Mouse (Mus musculus) intestine, embryonic 15.5 days (tissue): ENCODE results near the gene Lmx1b. TPM values are rescaled to one million over a fixed set of nuclear protein-coding genes. Genes with fewer than 3 reads are reported as not detected.

ENCODE experiments used
- ATAC-seq: fragments of 200-750 bp; cut with Nextera tagmentation; 2 replicates; pipeline ENCODE4 v1.8.0; 2017; ENCODE audit warnings: moderate TSS enrichment, moderate library complexity
- H3K27ac ChIP-seq: fragments of 300-500 bp; sonication (generic); 2 replicates; pipeline ENCODE4 v1.5.1; 2015; ENCODE audit warnings: mild to moderate bottlenecking, inconsistent platforms
- H3K27me3 ChIP-seq: fragments of 300-500 bp; sonication (generic); replicated peaks from 2 replicates; pipeline ENCODE4 v1.6.1; 2015; ENCODE audit warnings: inconsistent platforms
- H3K36me3 ChIP-seq: fragments of 300-500 bp; sonication (generic); 2 replicates; pipeline ENCODE4 v1.6.1; 2015; ENCODE audit warnings: inconsistent platforms
- H3K4me1 ChIP-seq: fragments of 300-500 bp; sonication (generic); replicated peaks from 2 replicates; pipeline ENCODE4 v1.6.1; 2015; ENCODE audit warnings: inconsistent platforms
- H3K4me2 ChIP-seq: fragments of 300-500 bp; sonication (generic); replicated peaks from 2 replicates; pipeline ENCODE4 v1.6.1; 2015; ENCODE audit warnings: mild to moderate bottlenecking, inconsistent platforms
- H3K4me3 ChIP-seq: fragments of 300-500 bp; sonication (generic); replicated peaks from 2 replicates; pipeline ENCODE4 v1.5.1; 2015; ENCODE audit warnings: inconsistent platforms
- H3K9ac ChIP-seq: fragments of 300-500 bp; sonication (generic); 2 replicates; pipeline ENCODE4 v1.6.1; 2015; ENCODE audit warnings: inconsistent platforms
- H3K9me3 ChIP-seq: fragments of 300-500 bp; sonication (generic); 2 replicates; pipeline ENCODE4 v1.6.1; 2016; ENCODE audit warnings: inconsistent platforms
- WGBS: fragments of 180-500 bp; shearing (Covaris S2); methylation state at CpG from one replicate; pipeline ENCODE4 v1.1.7; 2015; 5-methylcytosine and 5-hydroxymethylcytosine counted together
- polyA plus RNA-seq: library from polyadenylated mRNA; unstranded; fragments of >200 nt; fragmentation: Nextera tagmentation; extraction: Ambion mirVana; gene quantifications from 2 replicates; pipeline ENCODE4 v1.2.1, GENCODE M21; 2015

Gene Lmx1b
- 0.05 TPM in 1 of 2 replicates, not detected in the other for polyA plus RNA-seq

DNA sequence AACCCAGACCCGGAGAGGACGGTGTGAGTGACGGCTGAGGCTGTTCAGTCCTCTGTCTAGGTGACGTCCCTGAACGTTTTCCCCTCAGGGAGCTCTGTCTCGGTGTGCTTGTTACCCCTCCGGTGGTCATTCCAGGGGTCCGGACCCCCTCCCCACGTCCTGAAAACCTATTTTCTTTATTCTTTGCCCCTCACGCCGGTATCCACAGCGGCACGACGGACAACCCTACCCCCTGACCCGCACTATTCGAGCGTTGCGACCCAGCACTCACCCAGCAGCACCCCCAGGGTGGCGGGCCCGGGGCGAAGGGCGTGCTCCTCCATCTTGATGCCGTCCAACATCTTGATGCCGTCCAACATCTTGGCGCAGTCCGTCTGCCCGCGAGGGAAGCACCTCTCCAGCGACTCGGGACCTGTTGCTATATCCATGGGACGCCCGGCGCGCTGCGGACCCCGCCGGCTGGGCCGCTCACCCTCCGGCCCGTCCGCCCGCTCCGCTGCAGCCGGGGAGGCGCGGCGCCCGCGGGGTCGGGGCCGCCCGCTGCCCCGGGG lies at the start of gene Lmx1b:
TSS of gene Lmx1b (minus strand) at position 341 of the 551 bp plus-strand sequence.
- Histone ChIP-seq H3K9ac (no peak within 1 kb of the TSS), H3K4me3 (peak within 1 kb of the TSS; percentile 43), H3K27ac (no peak within 1 kb of the TSS), H3K4me2 (peak within 1 kb of the TSS; percentile 72), H3K27me3 (peaks cover 98% of the 10 kb centered on the region), H3K36me3 (no peaks in the 10 kb centered on the region), H3K4me1 (peaks cover 38% of the 10 kb centered on the region), H3K9me3 (no peaks in the 10 kb centered on the region)
- 0 out of 2 replicates have a peak, but pooled peaks have one; percentile 7 for ATAC-seq
- WGBS: 2% methylated on average over 53 of the region's 53 CpGs

DNA sequence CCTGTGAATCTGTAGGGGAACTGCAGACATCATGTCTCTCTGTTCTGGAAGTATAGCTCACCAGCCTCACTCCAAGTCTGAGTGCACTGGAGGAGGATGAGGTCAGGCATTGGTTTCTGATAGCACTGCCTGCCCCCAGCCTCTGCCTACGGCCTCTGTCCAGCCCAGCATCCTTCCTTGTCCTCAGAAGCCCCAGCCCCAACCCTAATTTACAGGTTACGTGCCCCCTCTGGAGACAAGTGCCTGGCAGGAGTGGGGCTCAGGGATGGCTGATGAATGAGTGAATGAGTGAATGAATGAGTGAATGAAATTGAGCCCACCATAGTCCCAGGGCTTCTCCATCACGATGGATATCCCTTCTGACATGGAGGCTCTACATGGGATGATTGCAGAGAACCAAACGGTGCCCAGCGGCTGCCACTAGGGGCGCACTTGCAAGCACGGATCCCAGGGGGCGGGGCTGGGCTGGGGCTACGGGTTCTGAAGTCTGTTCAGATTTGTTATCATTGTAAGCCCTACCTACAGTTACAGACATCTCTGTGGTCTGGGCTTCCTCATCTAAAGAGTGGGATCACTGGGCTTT lies 49.7 kb upstream of the Lmx1b start:
- ATAC-seq: no peak
- Histone ChIP-seq H3K36me3 (no peaks in the 10 kb centered on the region), H3K9ac (no peak overlapping the region), H3K27ac (no peak overlapping the region), H3K4me1 (no peaks in the 10 kb centered on the region), H3K4me3 (no peak overlapping the region), H3K4me2 (no peak overlapping the region), H3K27me3 (peaks cover 9% of the 10 kb centered on the region), H3K9me3 (no peaks in the 10 kb centered on the region)
- WGBS: 27% methylated on average over 9 of the region's 9 CpGs

DNA sequence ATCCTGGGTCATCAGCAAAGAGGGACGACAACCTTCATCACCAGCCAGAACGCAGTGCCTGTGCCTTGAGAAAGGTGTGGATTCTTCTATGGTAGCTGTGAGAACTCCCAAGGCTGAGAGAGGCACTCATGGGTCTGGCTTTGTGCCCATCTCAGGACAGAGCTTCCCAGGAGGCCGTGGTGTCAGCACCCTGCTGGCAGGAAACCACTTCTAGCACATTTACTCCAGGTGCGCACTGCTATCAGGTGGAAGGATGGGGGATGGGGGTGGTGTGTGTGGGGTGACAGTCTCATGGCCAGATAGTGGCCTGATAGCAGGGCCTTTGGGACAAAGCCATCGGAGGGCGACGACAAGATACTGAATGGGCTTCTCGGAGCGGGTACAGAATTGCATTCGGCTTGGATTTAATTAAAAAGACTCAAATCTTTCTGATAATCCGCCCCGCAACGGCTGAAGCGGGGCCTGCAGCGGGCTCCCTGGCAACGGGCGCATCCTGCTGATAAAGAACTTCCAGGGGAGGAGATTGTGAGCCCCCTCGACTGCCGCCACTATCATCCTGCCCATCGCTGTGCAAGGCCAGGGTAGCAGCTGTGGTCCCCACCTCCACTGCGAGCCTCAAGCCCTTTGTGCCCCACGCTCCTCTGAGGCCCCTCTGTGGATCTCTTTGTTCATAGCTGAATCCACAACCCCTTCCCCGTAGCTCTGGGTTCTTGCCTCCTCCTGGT lies 49.0 kb upstream of the Lmx1b start:
- ATAC-seq: no peak
- Histone ChIP-seq H3K9me3 (no peaks in the 10 kb centered on the region), H3K36me3 (no peaks in the 10 kb centered on the region), H3K4me3 (no peak overlapping the region), H3K4me1 (no peaks in the 10 kb centered on the region), H3K27ac (no peak overlapping the region), H3K9ac (no peak overlapping the region), H3K4me2 (no peak overlapping the region), H3K27me3 (peaks cover 9% of the 10 kb centered on the region)
- WGBS: 49% methylated on average over 23 of the region's 23 CpGs

DNA sequence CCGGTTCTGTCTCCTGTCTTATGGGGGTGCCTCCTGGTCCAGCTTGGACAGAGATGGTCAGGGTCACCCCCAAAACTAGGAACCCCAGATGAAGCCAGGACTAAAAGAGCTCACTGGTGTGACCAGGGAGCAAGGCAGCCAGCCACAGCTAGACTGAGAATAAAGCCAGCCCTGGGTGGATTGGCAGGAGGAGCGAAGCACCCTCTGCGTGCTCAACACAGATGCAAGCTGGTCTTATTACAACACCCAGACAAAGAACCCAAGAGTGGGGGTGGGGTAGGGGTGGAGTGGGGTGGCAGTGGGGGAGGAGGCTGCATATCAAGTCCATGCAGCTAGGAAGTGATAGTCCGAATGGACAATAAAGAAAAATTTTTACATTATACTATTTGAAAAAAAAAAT lies 43.3 kb upstream of the Lmx1b start:
- no peak overlapping the region for H3K27ac ChIP-seq
- WGBS: 69% methylated on average over 4 of the region's 4 CpGs

DNA sequence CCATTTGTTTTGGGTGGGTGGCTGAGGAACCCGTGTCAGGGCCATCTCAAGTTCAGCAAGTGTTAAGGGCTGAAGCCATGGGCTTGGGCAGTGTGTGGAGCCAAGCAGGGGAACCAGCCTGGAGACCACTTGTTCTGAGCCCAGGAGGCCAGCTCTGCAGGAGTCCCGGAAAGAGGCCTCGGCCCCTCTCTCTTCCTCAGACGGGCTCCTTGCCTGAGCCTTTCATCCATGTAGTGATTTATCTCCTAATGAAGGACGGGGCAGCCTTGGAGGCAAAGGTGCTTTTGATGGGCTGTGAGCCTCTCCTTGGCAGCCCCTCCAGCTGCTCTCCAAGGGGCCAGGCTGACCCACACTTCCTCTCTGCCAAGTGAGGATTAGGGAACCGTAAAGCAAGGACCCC lies 42.8 kb upstream of the Lmx1b start:
- Histone ChIP-seq H3K9me3 (no peaks in the 10 kb centered on the region), H3K4me3 (no peak overlapping the region), H3K4me2 (no peak overlapping the region), H3K27me3 (0 out of 2 replicates have a peak, but pooled peaks cover 7% of the 10 kb centered on the region), H3K27ac (no peak overlapping the region), H3K36me3 (no peaks in the 10 kb centered on the region), H3K9ac (no peak overlapping the region), H3K4me1 (no peaks in the 10 kb centered on the region)
- no peak for ATAC-seq
- 41% methylated on average over 6 of the region's 6 CpGs for whole genome bisulfite sequencing

More for the DNA sequence above, 43.3 kb upstream of the Lmx1b start:
- no peaks in the 10 kb centered on the region for H3K36me3 ChIP-seq
- no peak overlapping the region for H3K9ac ChIP-seq
- H3K27me3 ChIP-seq: 0 out of 2 replicates have a peak, but pooled peaks cover 8% of the 10 kb centered on the region
- H3K4me2 ChIP-seq: no peak overlapping the region
- no peak overlapping the region for H3K4me3 ChIP-seq
- H3K4me1 ChIP-seq: no peaks in the 10 kb centered on the region
- no peak for ATAC-seq
- H3K9me3 ChIP-seq: no peaks in the 10 kb centered on the region

DNA sequence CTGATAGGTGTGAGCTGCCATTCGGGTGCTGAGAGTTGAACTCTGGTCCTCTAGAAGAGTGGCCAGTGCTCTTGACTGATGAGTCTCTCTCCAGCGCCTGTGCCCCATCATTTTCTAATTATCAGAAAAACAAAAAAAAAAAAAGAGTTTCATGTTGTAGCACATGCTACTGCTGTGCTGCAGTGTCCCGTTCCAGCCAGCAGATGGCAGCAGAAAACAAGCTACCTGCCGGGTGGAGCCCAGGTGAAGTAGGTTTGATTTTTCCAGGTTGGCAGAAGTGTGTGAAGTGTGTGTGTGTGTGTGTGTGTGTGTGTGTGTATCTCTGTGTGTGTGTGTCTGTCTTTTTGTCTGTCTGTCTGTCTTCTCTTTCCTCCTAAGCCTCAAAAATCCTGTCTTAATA lies 41.9 kb upstream of the Lmx1b start:
- no peaks in the 10 kb centered on the region for H3K9me3 ChIP-seq
- no peak overlapping the region for H3K27ac ChIP-seq
- WGBS: 13% methylated on average over 4 of the region's 4 CpGs
- H3K9ac ChIP-seq: no peak overlapping the region
- H3K4me2 ChIP-seq: no peak overlapping the region
- ATAC-seq: no peak
- H3K36me3 ChIP-seq: no peaks in the 10 kb centered on the region
- no peaks in the 10 kb centered on the region for H3K4me1 ChIP-seq
- 0 out of 2 replicates have a peak, but pooled peaks cover 7% of the 10 kb centered on the region for H3K27me3 ChIP-seq
- H3K4me3 ChIP-seq: no peak overlapping the region

DNA sequence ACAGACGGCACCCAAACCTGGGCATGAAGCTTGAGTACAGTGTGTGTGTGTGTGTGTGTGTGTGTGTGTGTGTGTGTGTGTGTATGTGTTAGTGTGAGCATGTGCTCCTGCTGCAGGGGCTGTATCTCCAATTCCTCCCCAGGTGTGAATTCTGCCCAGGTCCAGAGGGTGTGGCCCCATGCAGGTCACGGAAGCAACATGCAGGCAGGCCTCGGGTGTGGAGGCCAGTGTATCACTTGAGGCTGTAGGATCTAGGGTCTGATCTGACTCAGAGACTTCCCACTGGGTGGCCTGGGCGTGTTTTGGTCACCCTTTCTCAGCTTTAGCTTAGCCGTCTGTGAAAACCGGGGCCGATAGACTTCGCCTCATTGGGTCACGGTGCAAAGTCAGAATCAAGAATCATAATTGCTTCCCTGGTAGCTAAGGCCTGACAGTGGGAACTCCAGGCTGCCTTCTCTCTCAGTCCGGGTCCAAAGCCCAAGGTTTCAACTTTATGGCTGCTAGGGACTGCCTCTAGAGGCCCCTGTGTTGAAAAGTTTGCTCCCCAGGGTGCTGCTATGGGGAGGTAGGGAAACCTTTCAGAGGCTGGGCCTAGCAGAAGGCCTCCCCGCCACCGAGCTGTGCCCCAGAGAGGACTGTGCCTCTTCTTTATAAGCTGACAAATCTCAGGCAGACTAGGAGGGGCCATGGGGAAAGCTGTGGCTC lies 38.8 kb upstream of the Lmx1b start:
- peak; percentile 92 for ATAC-seq
- H3K9me3 ChIP-seq: no peaks in the 10 kb centered on the region

DNA sequence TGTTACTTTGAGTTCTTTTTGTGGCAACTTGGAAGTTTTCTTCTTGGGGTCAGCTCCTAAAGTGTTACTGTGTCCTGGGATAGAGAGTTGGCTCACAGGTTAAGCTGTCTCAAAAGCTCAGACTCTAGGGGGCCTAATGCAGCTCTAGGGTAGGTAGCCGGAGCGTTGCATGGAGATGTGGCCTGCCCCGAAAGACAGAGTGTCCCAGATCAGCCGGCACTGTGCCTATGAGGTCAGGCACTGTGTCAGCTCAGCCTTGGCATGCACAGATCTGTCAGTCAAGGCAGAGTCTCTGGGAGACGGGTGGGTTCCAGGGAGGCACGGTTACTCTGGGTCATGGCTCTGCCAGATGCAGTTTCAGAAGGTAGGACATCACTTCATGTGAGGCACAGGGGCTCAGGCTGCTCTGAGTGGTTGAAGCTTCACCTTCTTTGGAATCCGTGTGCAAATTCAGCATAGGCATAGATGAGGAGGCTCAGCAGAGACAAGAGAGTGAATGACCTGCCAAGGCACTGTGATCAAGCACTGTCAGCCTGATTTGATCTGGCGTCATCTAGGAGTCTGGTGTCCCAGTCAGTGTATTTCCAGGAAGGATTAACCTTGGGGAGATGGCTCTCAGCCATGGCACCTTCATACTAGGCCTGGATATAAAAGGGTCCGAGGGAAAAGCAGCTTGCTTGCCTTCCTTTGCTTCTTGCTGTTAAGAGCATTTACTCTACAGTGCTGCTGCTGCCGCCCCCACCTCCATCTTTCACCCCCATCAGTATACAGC lies 32.6 kb upstream of the Lmx1b start:
- no peak overlapping the region for H3K9ac ChIP-seq
- H3K9me3 ChIP-seq: no peaks in the 10 kb centered on the region
- ATAC-seq: no peak
- H3K27ac ChIP-seq: no peak overlapping the region
- H3K4me3 ChIP-seq: no peak overlapping the region
- no peaks in the 10 kb centered on the region for H3K27me3 ChIP-seq
- no peaks in the 10 kb centered on the region for H3K36me3 ChIP-seq
- 79% methylated on average over 10 of the region's 10 CpGs for WGBS
- no peaks in the 10 kb centered on the region for H3K4me1 ChIP-seq
- H3K4me2 ChIP-seq: no peak overlapping the region

More for the DNA sequence above, 38.8 kb upstream of the Lmx1b start:
- H3K27me3 ChIP-seq: 0 out of 2 replicates have a peak, but pooled peaks cover 7% of the 10 kb centered on the region
- no peak overlapping the region for H3K9ac ChIP-seq
- no peak overlapping the region for H3K4me3 ChIP-seq
- H3K4me2 ChIP-seq: no peak overlapping the region
- no peaks in the 10 kb centered on the region for H3K36me3 ChIP-seq
- H3K4me1 ChIP-seq: no peaks in the 10 kb centered on the region
- WGBS: 64% methylated on average over 12 of the region's 12 CpGs
- H3K27ac ChIP-seq: peak overlapping the region; percentile 40; the same call in 1 of the 2 replicates

DNA sequence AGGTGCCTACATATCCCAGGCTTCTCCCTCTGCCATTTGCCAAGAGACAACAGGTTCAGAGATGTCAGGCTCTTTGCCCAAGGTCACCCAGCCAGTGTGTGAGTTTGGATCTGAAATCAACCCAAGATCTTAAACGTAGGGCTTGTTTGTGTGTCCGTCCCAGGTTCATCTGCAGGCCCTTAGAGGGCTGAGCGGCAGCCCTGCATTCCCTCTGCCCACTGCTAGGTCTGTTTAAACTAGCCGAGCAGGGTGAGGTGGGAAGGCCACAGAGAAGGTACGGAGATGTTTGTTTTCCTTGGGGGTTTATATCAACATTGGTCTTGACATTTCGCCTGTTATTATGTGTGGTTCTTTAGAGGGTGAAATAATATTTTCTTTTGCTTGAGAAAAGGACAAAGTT lies 28.4 kb upstream of the Lmx1b start:
- Histone ChIP-seq H3K27me3 (no peaks in the 10 kb centered on the region), H3K4me3 (no peak overlapping the region), H3K9ac (no peak overlapping the region), H3K36me3 (no peaks in the 10 kb centered on the region), H3K27ac (no peak overlapping the region), H3K4me1 (peaks cover 11% of the 10 kb centered on the region), H3K4me2 (no peak overlapping the region), H3K9me3 (no peaks in the 10 kb centered on the region)
- 38% methylated on average over 6 of the region's 6 CpGs for WGBS
- ATAC-seq: no peak

DNA sequence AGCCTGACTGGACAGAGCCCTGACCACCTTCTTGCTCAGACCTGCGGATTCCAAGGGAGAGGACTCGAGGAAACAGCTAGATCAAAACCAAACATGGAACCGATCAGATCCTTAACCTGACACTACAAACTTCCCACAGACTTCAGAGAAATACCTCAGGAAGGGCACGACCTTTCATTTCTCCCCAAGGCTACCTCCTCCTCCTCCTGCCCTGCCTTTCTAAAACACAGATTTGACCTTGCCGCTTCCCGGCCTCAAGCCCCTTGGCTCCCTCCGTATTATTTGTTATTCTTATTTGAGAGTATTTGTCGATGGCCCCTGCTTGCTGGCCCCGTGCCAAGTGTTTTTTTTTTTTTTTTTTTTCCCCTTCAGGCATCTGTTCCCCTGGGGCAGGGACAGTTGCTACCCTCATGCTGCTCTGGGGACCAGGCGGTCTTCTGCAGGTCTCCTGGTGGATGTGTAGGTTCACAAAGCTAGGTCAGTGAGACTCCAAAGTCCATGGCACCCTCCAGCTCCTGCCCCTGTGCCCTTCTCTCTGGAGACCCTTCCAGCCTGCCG lies 26.2 kb upstream of the Lmx1b start:
- Histone ChIP-seq H3K27me3 (no peaks in the 10 kb centered on the region), H3K4me3 (no peak overlapping the region), H3K36me3 (no peaks in the 10 kb centered on the region), H3K27ac (no peak overlapping the region), H3K9ac (no peak overlapping the region), H3K4me2 (no peak overlapping the region), H3K9me3 (no peaks in the 10 kb centered on the region), H3K4me1 (peaks cover 11% of the 10 kb centered on the region)
- no peak for ATAC-seq
- WGBS: 37% methylated on average over 11 of the region's 11 CpGs

DNA sequence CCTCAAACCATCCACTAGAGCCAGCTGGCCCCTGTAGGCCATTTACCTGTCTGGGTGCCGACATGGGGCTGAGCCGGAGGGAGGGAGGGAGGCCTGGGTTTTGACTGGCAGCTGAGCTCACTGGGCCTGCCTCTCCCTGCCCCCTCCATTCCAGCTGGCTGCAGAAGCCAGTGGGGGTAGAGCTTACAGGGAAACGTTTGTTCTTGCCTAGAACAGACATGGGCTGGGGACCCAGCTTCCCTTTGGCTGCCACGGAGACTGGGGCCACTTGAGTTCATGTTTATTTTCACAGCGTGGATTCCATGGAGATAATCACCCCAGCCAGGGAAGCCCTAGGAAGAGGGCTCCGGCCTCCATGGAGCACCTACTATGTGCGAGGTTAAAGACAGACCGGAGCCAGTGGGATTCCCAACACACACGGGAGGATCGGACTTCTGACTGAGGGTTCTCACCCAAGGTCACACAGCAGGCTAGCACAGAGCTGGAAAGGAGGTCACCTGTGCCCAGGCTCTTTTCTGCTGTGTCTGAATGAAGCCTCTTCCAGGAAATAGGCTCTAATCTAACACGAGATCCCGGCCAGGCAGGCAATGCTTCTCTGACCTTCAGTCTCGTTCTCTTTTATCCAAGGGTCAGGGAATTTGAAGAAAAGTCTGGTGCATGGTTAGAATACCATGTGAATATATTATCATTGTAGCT lies 25.2 kb upstream of the Lmx1b start:
- Histone ChIP-seq H3K27ac (no peak overlapping the region), H3K27me3 (no peaks in the 10 kb centered on the region), H3K4me3 (no peak overlapping the region), H3K9me3 (no peaks in the 10 kb centered on the region), H3K4me2 (no peak overlapping the region), H3K9ac (no peak overlapping the region), H3K36me3 (no peaks in the 10 kb centered on the region), H3K4me1 (peaks cover 11% of the 10 kb centered on the region)
- ATAC-seq: peak; percentile 69
- WGBS: 25% methylated on average over 13 of the region's 13 CpGs
